Mouse (Mus musculus): ENCODE measurements around the gene Tbc1d5. TPM values are rescaled to one million over a fixed set of nuclear protein-coding genes. Genes with fewer than 3 reads are reported as not detected.

Gene Tbc1d5
- polyA plus RNA-seq, 1 experiment from 2014 or later: 11.0 TPM

- peak overlapping the region; percentile 100 for H3K27ac ChIP-seq
- H3K36me3 ChIP-seq (replicated peaks): no peaks in the 10 kb centered on the region
- peak overlapping the region; percentile 85 for H3K4me3 ChIP-seq
- no peak for DNase-seq (ENCODE audit: extremely low spot score, low spot score)
- WGBS: 72% methylated on average over 6 of the region's 6 CpGs
- H3K9me3 ChIP-seq: no peaks in the 10 kb centered on the region
- H3K4me1 ChIP-seq: peaks cover 10% of the 10 kb centered on the region
- no peaks in the 10 kb centered on the region for H3K27me3 ChIP-seq (ENCODE audit: poor library complexity, severe bottlenecking)
Observed at GRCm38 (mm10) chr17:51177923-51178322, 1.2 kb downstream of the Tbc1d5 start.

GRCm38 (mm10) chr17:51172332-51172731 lies 6.8 kb downstream of the Tbc1d5 start:
- Histone ChIP-seq H3K27ac (no peak overlapping the region), H3K27me3 (ENCODE audit: poor library complexity, severe bottlenecking) (no peaks in the 10 kb centered on the region), H3K4me1 (no peaks in the 10 kb centered on the region), H3K4me3 (no peak overlapping the region), H3K36me3 (replicated peaks) (no peaks in the 10 kb centered on the region), H3K9me3 (no peaks in the 10 kb centered on the region)
- 91% methylated on average over 1 of the region's 1 CpGs for WGBS
- DNase-seq (ENCODE audit: extremely low spot score, low spot score): no peak

- H3K9me3 ChIP-seq: no peaks in the 10 kb centered on the region
- no peaks in the 10 kb centered on the region for H3K36me3 ChIP-seq (replicated peaks)
- H3K4me1 ChIP-seq: no peaks in the 10 kb centered on the region
- no peak overlapping the region for H3K4me3 ChIP-seq
- H3K27me3 ChIP-seq (ENCODE audit: poor library complexity, severe bottlenecking): no peaks in the 10 kb centered on the region
- H3K27ac ChIP-seq: no peak overlapping the region
- DNase-seq (ENCODE audit: extremely low spot score, low spot score): no peak
- 91% methylated on average over 3 of the region's 3 CpGs for WGBS
Observed at GRCm38 (mm10) chr17:51171504-51171903, 7.6 kb downstream of the Tbc1d5 start.

GRCm38 (mm10) chr17:51169911-51170310 lies 9.2 kb downstream of the Tbc1d5 start:
- no peaks in the 10 kb centered on the region for H3K9me3 ChIP-seq
- H3K4me3 ChIP-seq: no peak overlapping the region
- no peaks in the 10 kb centered on the region for H3K4me1 ChIP-seq
- no peaks in the 10 kb centered on the region for H3K27me3 ChIP-seq (ENCODE audit: poor library complexity, severe bottlenecking)
- WGBS: 82% methylated on average over 4 of the region's 4 CpGs
- DNase-seq (ENCODE audit: extremely low spot score, low spot score): no peak
- H3K36me3 ChIP-seq (replicated peaks): no peaks in the 10 kb centered on the region
- no peak overlapping the region for H3K27ac ChIP-seq

GRCm38 (mm10) chr17:51162366-51162765 lies 16.8 kb downstream of the Tbc1d5 start:
- H3K4me3 ChIP-seq: no peak overlapping the region
- no peak for DNase-seq (ENCODE audit: extremely low spot score, low spot score)
- no peak overlapping the region for H3K27ac ChIP-seq
- H3K36me3 ChIP-seq (replicated peaks): no peaks in the 10 kb centered on the region
- no peaks in the 10 kb centered on the region for H3K27me3 ChIP-seq (ENCODE audit: poor library complexity, severe bottlenecking)
- H3K9me3 ChIP-seq: no peaks in the 10 kb centered on the region
- peaks cover 9% of the 10 kb centered on the region; the same call in 1 of the 2 replicates for H3K4me1 ChIP-seq

- Histone ChIP-seq H3K36me3 (replicated peaks) (no peaks in the 10 kb centered on the region), H3K4me1 (peaks cover 9% of the 10 kb centered on the region; the same call in 1 of the 2 replicates), H3K27me3 (ENCODE audit: poor library complexity, severe bottlenecking) (no peaks in the 10 kb centered on the region), H3K9me3 (no peaks in the 10 kb centered on the region), H3K27ac (no peak overlapping the region), H3K4me3 (no peak overlapping the region)
- DNase-seq (ENCODE audit: extremely low spot score, low spot score): no peak
- whole genome bisulfite sequencing: 89% methylated on average over 5 of the region's 5 CpGs
Observed at GRCm38 (mm10) chr17:51159261-51159660, 19.9 kb downstream of the Tbc1d5 start.

GRCm38 (mm10) chr17:51150999-51151398 lies 28.2 kb downstream of the Tbc1d5 start:
- Histone ChIP-seq H3K4me3 (no peak overlapping the region), H3K27ac (no peak overlapping the region), H3K9me3 (no peaks in the 10 kb centered on the region), H3K4me1 (peaks cover 5% of the 10 kb centered on the region; the same call in 1 of the 2 replicates), H3K36me3 (replicated peaks) (no peaks in the 10 kb centered on the region), H3K27me3 (ENCODE audit: poor library complexity, severe bottlenecking) (no peaks in the 10 kb centered on the region)
- 14% methylated on average over 3 of the region's 3 CpGs for WGBS
- DNase-seq (ENCODE audit: extremely low spot score, low spot score): no peak

GRCm38 (mm10) chr17:51144983-51145382 lies 34.2 kb downstream of the Tbc1d5 start:
- Histone ChIP-seq H3K9me3 (no peaks in the 10 kb centered on the region), H3K27ac (no peak overlapping the region), H3K27me3 (ENCODE audit: poor library complexity, severe bottlenecking) (no peaks in the 10 kb centered on the region), H3K4me3 (no peak overlapping the region), H3K4me1 (no peaks in the 10 kb centered on the region), H3K36me3 (replicated peaks) (no peaks in the 10 kb centered on the region)
- no peak for DNase-seq (ENCODE audit: extremely low spot score, low spot score)
- 89% methylated on average over 4 of the region's 4 CpGs for WGBS

GRCm38 (mm10) chr17:51142095-51142494 lies 37.1 kb downstream of the Tbc1d5 start:
- H3K36me3 ChIP-seq (replicated peaks): 0 out of 2 replicates have a peak, but pooled peaks cover 6% of the 10 kb centered on the region
- H3K4me1 ChIP-seq: no peaks in the 10 kb centered on the region
- no peak overlapping the region for H3K27ac ChIP-seq
- no peaks in the 10 kb centered on the region; the same call in 1 of the 2 replicates for H3K9me3 ChIP-seq
- no peak for DNase-seq (ENCODE audit: extremely low spot score, low spot score)
- H3K27me3 ChIP-seq (ENCODE audit: poor library complexity, severe bottlenecking): no peaks in the 10 kb centered on the region
- 94% methylated on average over 4 of the region's 4 CpGs for WGBS
- no peak overlapping the region for H3K4me3 ChIP-seq

- 69% methylated on average over 2 of the region's 2 CpGs for WGBS
- Histone ChIP-seq H3K9me3 (no peaks in the 10 kb centered on the region), H3K36me3 (replicated peaks) (no peaks in the 10 kb centered on the region), H3K27me3 (ENCODE audit: poor library complexity, severe bottlenecking) (no peaks in the 10 kb centered on the region), H3K27ac (no peak overlapping the region), H3K4me1 (no peaks in the 10 kb centered on the region), H3K4me3 (no peak overlapping the region)
- no peak for DNase-seq (ENCODE audit: extremely low spot score, low spot score)
Observed at GRCm38 (mm10) chr17:51111194-51111593, 68.0 kb downstream of the Tbc1d5 start.

- Histone ChIP-seq H3K9me3 (peaks cover 13% of the 10 kb centered on the region; the same call in 1 of the 2 replicates), H3K36me3 (replicated peaks) (peaks cover 3% of the 10 kb centered on the region), H3K27ac (no peak overlapping the region), H3K27me3 (ENCODE audit: poor library complexity, severe bottlenecking) (no peaks in the 10 kb centered on the region), H3K4me3 (no peak overlapping the region), H3K4me1 (no peaks in the 10 kb centered on the region)
- WGBS: 68% methylated on average over 1 of the region's 1 CpGs
- no peak for DNase-seq (ENCODE audit: extremely low spot score, low spot score)
Observed at GRCm38 (mm10) chr17:51104294-51104693, 74.9 kb downstream of the Tbc1d5 start.

- H3K27me3 ChIP-seq (ENCODE audit: poor library complexity, severe bottlenecking): no peaks in the 10 kb centered on the region
- H3K4me3 ChIP-seq: no peak overlapping the region
- no peaks in the 10 kb centered on the region for H3K36me3 ChIP-seq (replicated peaks)
- 76% methylated on average over 1 of the region's 1 CpGs for WGBS
- H3K27ac ChIP-seq: no peak overlapping the region
- no peak for DNase-seq (ENCODE audit: extremely low spot score, low spot score)
- no peaks in the 10 kb centered on the region for H3K4me1 ChIP-seq
- H3K9me3 ChIP-seq: no peaks in the 10 kb centered on the region
Observed at GRCm38 (mm10) chr17:51043869-51044268, 135.3 kb downstream of the Tbc1d5 start.

GRCm38 (mm10) chr17:51040861-51041260 lies 138.3 kb downstream of the Tbc1d5 start:
- Histone ChIP-seq H3K27ac (no peak overlapping the region), H3K4me1 (no peaks in the 10 kb centered on the region), H3K36me3 (replicated peaks) (no peaks in the 10 kb centered on the region), H3K27me3 (ENCODE audit: poor library complexity, severe bottlenecking) (no peaks in the 10 kb centered on the region), H3K4me3 (no peak overlapping the region), H3K9me3 (no peaks in the 10 kb centered on the region)
- 84% methylated on average over 1 of the region's 1 CpGs for WGBS
- DNase-seq (ENCODE audit: extremely low spot score, low spot score): no peak

GRCm38 (mm10) chr17:51023227-51023626 lies 155.9 kb downstream of the Tbc1d5 start:
- H3K9me3 ChIP-seq: no peaks in the 10 kb centered on the region
- no peaks in the 10 kb centered on the region for H3K27me3 ChIP-seq (ENCODE audit: poor library complexity, severe bottlenecking)
- H3K27ac ChIP-seq: no peak overlapping the region
- DNase-seq (ENCODE audit: extremely low spot score, low spot score): no peak
- WGBS: 92% methylated on average over 5 of the region's 5 CpGs
- H3K4me3 ChIP-seq: no peak overlapping the region
- no peaks in the 10 kb centered on the region for H3K36me3 ChIP-seq (replicated peaks)
- no peaks in the 10 kb centered on the region for H3K4me1 ChIP-seq

All from forebrain, embryonic 10.5 days (tissue).